Mouse (Mus musculus) mouse trophoblast stem cell (cell line): ENCODE data around the gene 1110008P14Rik.

Experiments
- in situ Hi-C, 2 experiments: fragments of 300-500 bp; cut with MseI, MboI; formaldehyde crosslinking; loops; 2 replicates in 1 of 2; 3 replicates in 1 of 2; pipeline ENCODE4 v1.15.1; 2025

1110008P14Rik gene

GRCm38 (mm10) chr2:32342539-32343350 lies 39.0 kb downstream of the 1110008P14Rik start:
- in situ Hi-C loops, result no loop called here

DNA sequence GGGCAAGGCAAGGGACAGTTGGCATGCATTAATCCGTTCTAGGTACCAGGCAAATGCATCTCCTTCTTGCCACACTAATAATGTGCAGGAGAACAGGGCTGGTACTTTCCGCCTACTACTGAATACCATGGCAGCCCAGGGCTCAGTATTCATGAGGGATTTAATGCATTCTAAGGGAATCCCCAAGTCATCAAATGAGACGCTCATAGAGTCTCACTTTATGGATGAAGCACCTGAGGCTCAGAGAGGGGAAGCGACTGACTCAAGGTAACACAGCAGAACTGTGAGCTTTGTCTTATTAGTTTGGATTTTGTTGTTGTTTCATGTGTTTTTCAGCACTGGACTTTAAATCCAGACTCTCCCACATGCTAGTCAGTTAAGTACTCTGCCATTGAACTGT lies 39.7 kb downstream of the 1110008P14Rik start:
- in situ Hi-C loops, result no loop called here

GRCm38 (mm10) chr2:32341634-32341939 lies 40.2 kb downstream of the 1110008P14Rik start:
- in situ Hi-C loops, result no loop called here

- in situ Hi-C loops, result no loop called here
Measured at GRCm38 (mm10) chr2:32340836-32341633, 40.7 kb downstream of the 1110008P14Rik start.

DNA sequence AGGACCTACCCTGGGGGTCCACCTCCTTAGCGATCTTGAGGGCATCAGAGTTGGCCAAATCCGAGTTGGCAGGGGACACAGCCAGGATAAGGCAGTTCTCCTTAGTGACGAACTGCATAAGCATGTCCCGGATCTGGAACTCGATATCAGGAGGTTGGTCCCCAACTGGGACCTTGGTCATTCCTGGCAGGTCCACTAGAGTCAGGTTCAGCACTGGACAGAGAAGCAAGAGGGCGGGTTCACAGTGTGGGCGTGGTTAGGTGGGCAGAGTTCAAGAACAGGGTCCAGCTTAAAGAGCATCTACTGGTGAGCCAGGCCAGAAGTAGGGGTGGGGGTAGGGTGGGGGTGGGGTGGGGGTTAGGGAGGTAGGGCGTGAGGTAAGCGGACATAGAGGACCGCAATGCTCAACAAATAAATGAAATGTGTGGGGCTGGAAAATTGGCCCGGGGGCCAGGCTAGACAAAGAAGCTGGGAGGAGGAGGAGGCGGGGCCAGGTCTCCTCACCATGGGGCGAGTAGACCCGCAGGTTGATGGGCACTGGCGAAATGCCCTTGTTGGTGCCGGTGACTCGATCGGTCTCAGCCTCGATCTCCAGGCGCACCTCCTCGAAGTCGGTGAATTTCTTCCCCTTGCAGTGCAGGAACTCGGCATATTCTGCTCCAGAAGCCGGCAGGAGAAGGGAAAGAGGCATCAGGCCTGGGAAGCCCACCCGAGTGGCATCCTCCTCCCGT lies 41.7 kb downstream of the 1110008P14Rik start:
- in situ Hi-C loops, result no loop called here

DNA sequence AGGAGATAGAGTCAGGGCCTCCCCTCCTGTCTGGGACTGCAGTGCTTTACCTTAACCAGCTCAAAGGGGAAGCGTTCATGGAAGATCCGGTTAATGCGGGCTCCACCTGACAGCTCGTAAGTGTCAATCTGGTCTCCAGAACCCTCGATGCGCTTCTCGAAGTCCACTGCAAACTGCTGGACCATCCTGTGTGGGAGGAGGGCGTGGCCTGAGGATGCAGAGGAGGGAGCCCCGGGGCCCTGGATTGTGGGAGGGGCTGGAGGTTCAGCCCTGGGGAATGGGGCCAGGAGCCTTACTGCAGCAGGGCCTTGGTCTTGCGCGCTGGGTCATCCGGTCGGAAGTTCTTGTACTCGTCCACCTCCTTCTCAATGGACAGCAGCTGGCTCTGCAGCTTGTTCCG lies 45.9 kb downstream of the 1110008P14Rik start:
- in situ Hi-C loops, result no loop called here

DNA sequence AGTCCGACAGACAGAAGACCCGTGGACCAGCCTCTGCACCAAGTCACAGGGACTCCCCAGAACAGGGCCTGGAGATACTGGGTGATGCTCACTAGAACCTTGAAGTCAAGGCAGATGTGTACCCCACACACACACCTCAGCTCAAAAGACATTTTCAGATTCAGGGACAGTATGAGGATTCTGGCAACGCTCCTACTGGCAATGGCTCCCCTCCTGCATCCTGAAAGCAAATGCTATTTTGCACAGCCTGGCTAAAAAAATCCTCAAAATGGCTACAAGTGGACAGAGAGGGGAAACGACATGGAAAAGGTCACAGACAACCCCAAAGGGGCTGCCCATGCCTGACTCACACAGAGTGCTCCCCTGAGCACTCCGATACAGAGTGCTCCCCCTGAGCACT lies 49.6 kb downstream of the 1110008P14Rik start:
- in situ Hi-C loops, result no loop called here

GRCm38 (mm10) chr2:32329531-32329930 lies 52.2 kb downstream of the 1110008P14Rik start:
- in situ Hi-C loops, result no loop called here

DNA sequence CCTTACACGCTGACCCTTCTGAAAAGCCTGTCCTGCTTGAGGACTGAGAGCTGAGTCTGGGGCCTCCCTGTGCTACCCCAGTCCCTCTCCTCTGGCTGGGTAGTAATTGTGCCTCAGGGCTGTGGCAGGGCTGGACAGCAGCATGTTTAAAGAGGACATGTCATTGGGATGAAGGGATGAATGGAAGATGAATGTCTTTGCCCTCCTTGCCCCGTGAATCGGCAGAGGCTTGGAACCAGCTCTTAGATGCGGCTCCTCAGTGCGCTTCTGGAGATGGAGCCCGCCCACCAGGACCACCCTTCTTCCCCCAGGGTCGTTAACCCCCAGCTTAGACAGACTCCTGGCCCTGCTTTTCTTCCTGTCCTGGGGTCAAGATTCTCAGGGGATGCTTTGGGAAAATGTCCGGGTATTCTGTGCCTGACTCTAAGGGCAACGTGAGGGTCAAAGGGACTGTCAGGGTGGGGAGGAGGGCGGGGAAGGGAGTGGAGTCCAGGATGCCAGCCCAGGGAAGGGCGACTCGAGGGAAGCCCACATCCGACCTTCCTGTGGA lies 52.8 kb downstream of the 1110008P14Rik start:
- in situ Hi-C loops, result no loop called here

DNA sequence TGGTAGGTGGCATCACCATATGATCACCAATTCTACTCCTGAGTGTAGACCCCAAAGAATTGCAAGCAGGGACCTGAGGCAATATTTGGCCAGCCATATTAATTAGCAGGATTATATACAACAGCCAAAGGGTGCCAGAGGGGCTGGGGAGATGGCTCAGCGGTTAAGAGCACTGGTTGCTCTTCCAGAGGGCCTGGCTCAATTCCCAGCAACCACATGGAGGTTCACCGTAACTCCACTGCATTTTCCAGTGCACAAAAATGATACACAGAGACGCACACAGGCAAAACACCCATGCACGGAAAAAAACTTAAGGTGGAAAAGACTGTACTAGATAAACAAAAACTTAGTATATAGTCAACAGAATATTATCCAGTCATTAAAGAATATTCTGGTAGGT lies 54.5 kb downstream of the 1110008P14Rik start:
- in situ Hi-C loops, result no loop called here
